Mouse (Mus musculus): ENCODE measurements around the gene Gm49383.

DNA sequence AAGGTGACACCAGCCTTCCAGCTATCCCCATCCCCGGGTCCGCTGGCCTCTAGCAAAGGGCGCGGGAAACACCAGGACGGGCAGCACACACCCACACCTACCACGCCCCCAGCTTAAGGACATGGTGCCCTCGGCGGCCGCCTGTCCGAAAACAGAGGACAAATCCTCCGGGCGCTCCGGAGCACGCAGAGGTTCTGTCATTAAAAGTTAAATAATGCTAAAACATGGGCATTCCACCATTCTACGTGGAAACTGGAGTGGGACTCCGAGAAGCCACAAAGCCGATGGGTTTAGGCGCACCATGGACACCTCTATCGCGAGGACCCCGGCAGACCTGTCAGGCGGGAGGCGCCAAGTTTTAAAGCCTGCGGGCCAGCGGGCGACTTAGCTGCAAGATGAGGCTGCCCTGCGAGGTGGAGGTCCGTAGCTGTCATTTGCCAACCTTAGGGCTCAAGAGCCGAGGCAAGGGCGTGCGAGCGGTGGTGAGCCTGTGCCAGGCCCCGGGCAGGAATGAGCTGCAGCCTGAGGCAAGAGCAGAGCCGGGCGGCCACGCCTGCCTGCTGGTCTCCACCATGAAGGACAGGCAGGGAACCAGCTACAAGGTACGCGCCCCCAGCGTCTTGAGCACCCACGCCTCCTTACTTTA is 28.3 kb downstream of the Gm49383 start, which contains the start of gene Lrr1:
- no peak for TF ChIP-seq POLR2A (IDR thresholded peaks at IDR 0.05; ENCODE audit: low read depth, low read length)
- TF ChIP-seq CTCF (conservative IDR thresholded peaks at IDR 0.05; ENCODE audit: insufficient read depth, insufficient read length, low read depth, low read length), result no peak
